Mouse (Mus musculus): ENCODE measurements around the gene Lrrc36. TPM values are rescaled to one million over a fixed set of nuclear protein-coding genes. Genes with fewer than 3 reads are reported as not detected.

The Lrrc36 gene
- total and polyA plus RNA-seq, 2 experiments from 2014 or later: 0.50 to 1.7 TPM

GRCm38 (mm10) chr8:105437078-105437748 is 23.8 kb downstream of the Lrrc36 start:
- TF ChIP-seq CTCF (IDR thresholded peaks at IDR 0.05; ENCODE audit: low read depth): no peak
- no peaks in the 10 kb centered on the region for H3K9me3 ChIP-seq (ENCODE audit: low read length)
- ATAC-seq (no peak), DNase-seq (ENCODE audit: low spot score) (no peak)
- H3K36me3 ChIP-seq (ENCODE audit: insufficient read depth, low read length): no peaks in the 10 kb centered on the region
- WGBS: 85% methylated on average over 5 of the region's 5 CpGs
- H3K27me3 ChIP-seq (ENCODE audit: insufficient read depth, low read length): no peaks in the 10 kb centered on the region
- no peak overlapping the region for H3K27ac ChIP-seq
- no peak overlapping the region for H3K4me3 ChIP-seq (ENCODE audit: low read length)
- H3K4me2 ChIP-seq (ENCODE audit: low read depth, low read length): no peak overlapping the region
- peaks cover 11% of the 10 kb centered on the region for H3K4me1 ChIP-seq (ENCODE audit: insufficient read depth, low read length)
- no peak overlapping the region for H3K9ac ChIP-seq (replicated peaks; ENCODE audit: low read length)

- Histone ChIP-seq H3K9me3 (ENCODE audit: low read length) (no peaks in the 10 kb centered on the region), H3K9ac (replicated peaks; ENCODE audit: low read length) (no peak overlapping the region), H3K4me1 (ENCODE audit: insufficient read depth, low read length) (peaks cover under 1% of the 10 kb centered on the region), H3K4me3 (ENCODE audit: low read length) (no peak overlapping the region), H3K4me2 (ENCODE audit: low read depth, low read length) (no peak overlapping the region), H3K36me3 (ENCODE audit: insufficient read depth, low read length) (no peaks in the 10 kb centered on the region), H3K27me3 (ENCODE audit: insufficient read depth, low read length) (no peaks in the 10 kb centered on the region), H3K27ac (no peak overlapping the region)
- TF ChIP-seq CTCF (IDR thresholded peaks at IDR 0.05; ENCODE audit: low read depth): peak; percentile 57
- DNase-seq (ENCODE audit: low spot score): peak; percentile 72
- 52% methylated on average over 5 of the region's 5 CpGs for WGBS
- 0 out of 2 replicates have a peak, but pooled peaks have one; percentile 24 for ATAC-seq
Measured at GRCm38 (mm10) chr8:105438865-105439264, 25.5 kb downstream of the Lrrc36 start.

- no peaks in the 10 kb centered on the region for H3K9me3 ChIP-seq (ENCODE audit: low read length)
- no peaks in the 10 kb centered on the region for H3K27me3 ChIP-seq (ENCODE audit: insufficient read depth, low read length)
- peak; percentile 61 for TF ChIP-seq CTCF (IDR thresholded peaks at IDR 0.05; ENCODE audit: low read depth)
- H3K4me2 ChIP-seq (ENCODE audit: low read depth, low read length): no peak overlapping the region
- no peak overlapping the region for H3K27ac ChIP-seq
- ATAC-seq: no peak
- no peak overlapping the region for H3K4me3 ChIP-seq (ENCODE audit: low read length)
- no peaks in the 10 kb centered on the region for H3K4me1 ChIP-seq (ENCODE audit: insufficient read depth, low read length)
- DNase-seq (ENCODE audit: low spot score): peak; percentile 60
- H3K36me3 ChIP-seq (ENCODE audit: insufficient read depth, low read length): no peaks in the 10 kb centered on the region
- H3K9ac ChIP-seq (replicated peaks; ENCODE audit: low read length): no peak overlapping the region
- WGBS: 10% methylated on average over 6 of the region's 6 CpGs
Measured at GRCm38 (mm10) chr8:105441433-105441832, 28.1 kb downstream of the Lrrc36 start.

DNA sequence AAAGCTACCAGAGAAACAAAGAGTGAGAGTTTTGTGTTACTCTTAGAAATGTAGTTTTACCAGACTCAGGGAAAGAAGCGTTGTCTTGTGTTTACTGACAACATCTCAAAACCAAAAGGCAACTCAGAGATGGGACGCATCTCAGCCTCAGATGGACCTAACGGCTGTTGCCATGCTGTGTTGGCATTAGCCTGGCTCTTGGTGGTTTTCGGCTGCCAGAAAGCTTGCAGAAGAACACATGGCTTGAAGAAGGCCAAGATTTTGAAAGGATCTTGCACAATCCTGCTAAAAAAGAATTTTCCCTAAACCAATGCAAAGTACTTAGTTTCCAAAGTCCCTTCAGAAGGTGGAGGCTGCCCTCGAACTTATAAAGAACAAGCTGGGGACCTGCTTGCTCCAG is 29.3 kb downstream of the Lrrc36 start:
- H3K4me1 ChIP-seq (ENCODE audit: insufficient read depth, low read length): no peaks in the 10 kb centered on the region
- H3K27ac ChIP-seq: no peak overlapping the region
- H3K9me3 ChIP-seq (ENCODE audit: low read length): no peaks in the 10 kb centered on the region
- H3K4me2 ChIP-seq (ENCODE audit: low read depth, low read length): no peak overlapping the region
- H3K4me3 ChIP-seq (ENCODE audit: low read length): no peak overlapping the region
- H3K27me3 ChIP-seq (ENCODE audit: insufficient read depth, low read length): no peaks in the 10 kb centered on the region
- H3K36me3 ChIP-seq (ENCODE audit: insufficient read depth, low read length): no peaks in the 10 kb centered on the region
- H3K9ac ChIP-seq (replicated peaks; ENCODE audit: low read length): no peak overlapping the region
- ATAC-seq (no peak), DNase-seq (ENCODE audit: low spot score) (no peak)
- WGBS: 80% methylated on average over 5 of the region's 5 CpGs
- no peak for TF ChIP-seq CTCF (IDR thresholded peaks at IDR 0.05; ENCODE audit: low read depth)

- 13% methylated on average over 11 of the region's 11 CpGs for WGBS
- H3K4me1 ChIP-seq (ENCODE audit: insufficient read depth, low read length): no peaks in the 10 kb centered on the region
- H3K36me3 ChIP-seq (ENCODE audit: insufficient read depth, low read length): no peaks in the 10 kb centered on the region
- H3K9ac ChIP-seq (replicated peaks; ENCODE audit: low read length): no peak overlapping the region
- H3K4me3 ChIP-seq (ENCODE audit: low read length): no peak overlapping the region
- peak overlapping the region; percentile 19; the same call in 1 of the 2 replicates for H3K4me2 ChIP-seq (ENCODE audit: low read depth, low read length)
- ATAC-seq (peak; percentile 88), DNase-seq (ENCODE audit: low spot score) (peak; percentile 79)
- H3K27me3 ChIP-seq (ENCODE audit: insufficient read depth, low read length): no peaks in the 10 kb centered on the region
- peak; percentile 24; the same call in 1 of the 2 replicates for TF ChIP-seq CTCF (IDR thresholded peaks at IDR 0.05; ENCODE audit: low read depth)
- no peaks in the 10 kb centered on the region for H3K9me3 ChIP-seq (ENCODE audit: low read length)
- peak overlapping the region; percentile 46 for H3K27ac ChIP-seq
Measured at GRCm38 (mm10) chr8:105445296-105446126, 32.1 kb downstream of the Lrrc36 start.

- H3K9ac ChIP-seq (replicated peaks; ENCODE audit: low read length): no peak overlapping the region
- H3K27ac ChIP-seq: peak overlapping the region; percentile 46; the same call in 1 of the 2 replicates
- H3K36me3 ChIP-seq (ENCODE audit: insufficient read depth, low read length): no peaks in the 10 kb centered on the region
- DNase-seq (ENCODE audit: low spot score) (peak; percentile 82), ATAC-seq (peak; percentile 59; the same call in 1 of the 2 replicates)
- H3K4me3 ChIP-seq (ENCODE audit: low read length): no peak overlapping the region
- peak overlapping the region; percentile 19; the same call in 1 of the 2 replicates for H3K4me2 ChIP-seq (ENCODE audit: low read depth, low read length)
- H3K4me1 ChIP-seq (ENCODE audit: insufficient read depth, low read length): no peaks in the 10 kb centered on the region
- H3K9me3 ChIP-seq (ENCODE audit: low read length): no peaks in the 10 kb centered on the region
- H3K27me3 ChIP-seq (ENCODE audit: insufficient read depth, low read length): no peaks in the 10 kb centered on the region
- no peak for TF ChIP-seq CTCF (IDR thresholded peaks at IDR 0.05; ENCODE audit: low read depth)
- 5% methylated on average over 4 of the region's 4 CpGs for WGBS
Measured at GRCm38 (mm10) chr8:105446127-105446552, 32.8 kb downstream of the Lrrc36 start.

Measured in hindbrain, postnatal 0 days (tissue).